Mouse (Mus musculus) spleen, adult 2 months (tissue): ENCODE measurements around the gene Kcnj14.

ENCODE experiments used
- CTCF ChIP-seq: fragments of 200-500 bp; IDR thresholded peaks from 2 replicates; pipeline ENCODE4 v1.5.1; 2011; ENCODE audit warnings: mild to moderate bottlenecking, inconsistent platforms; ENCODE audit not compliant: insufficient read depth, insufficient read length, insufficient replicate concordance; ENCODE audit errors: extremely low read depth
- POLR2A ChIP-seq: fragments of 200-500 bp; IDR thresholded peaks from 2 replicates; pipeline ENCODE4 v1.6.1; 2011; ENCODE audit warnings: low read depth, low read length, inconsistent platforms

GRCm38 (mm10) chr7:45785388-45786135 is 39.0 kb downstream of the Kcnj14 start:
- TF ChIP-seq CTCF (no peak), POLR2A (no peak)
